Mouse (Mus musculus) lung, embryonic 15.5 days (tissue): ENCODE measurements around the gene Fmo3. TPM values are rescaled to one million over a fixed set of nuclear protein-coding genes. Genes with fewer than 3 reads are reported as not detected.
A peak's percentile ranks its signal among the peaks of the same experiment; 100 is the strongest.

Experiments
- ATAC-seq: fragments of 200-750 bp; cut with Nextera tagmentation; 2 replicates; pipeline ENCODE4 v1.8.0; 2017; ENCODE audit warnings: moderate number of reproducible peaks, borderline replicate concordance; ENCODE audit not compliant: low FRiP score, low TSS enrichment; ENCODE audit errors: extremely low read depth
- H3K27ac ChIP-seq: fragments of 300-500 bp; sonication (generic); 2 replicates; pipeline ENCODE4 v1.5.1; 2015; ENCODE audit warnings: moderate library complexity, mild to moderate bottlenecking, inconsistent platforms
- H3K27me3 ChIP-seq: fragments of 300-500 bp; sonication (generic); 2 replicates; pipeline ENCODE4 v1.6.1; 2015; ENCODE audit warnings: inconsistent platforms
- H3K36me3 ChIP-seq: fragments of 300-500 bp; sonication (generic); 2 replicates; pipeline ENCODE4 v1.6.1; 2015; ENCODE audit warnings: inconsistent platforms
- H3K4me1 ChIP-seq: fragments of 300-500 bp; sonication (generic); 2 replicates; pipeline ENCODE4 v1.6.1; 2015; ENCODE audit warnings: inconsistent platforms
- H3K4me2 ChIP-seq: fragments of 300-500 bp; sonication (generic); 2 replicates; pipeline ENCODE4 v1.6.1; 2015; ENCODE audit warnings: inconsistent platforms, mild to moderate bottlenecking, moderate library complexity
- H3K4me3 ChIP-seq: fragments of 300-500 bp; sonication (generic); 2 replicates; pipeline ENCODE4 v1.5.1; 2015; ENCODE audit warnings: mild to moderate bottlenecking, inconsistent platforms
- H3K9ac ChIP-seq: fragments of 300-500 bp; sonication (generic); 2 replicates; pipeline ENCODE4 v1.6.1; 2015; ENCODE audit warnings: inconsistent platforms
- H3K9me3 ChIP-seq: fragments of 300-500 bp; sonication (generic); 2 replicates; pipeline ENCODE4 v1.6.1; 2016; ENCODE audit warnings: inconsistent platforms
- WGBS: fragments of 180-500 bp; shearing (Covaris S2); methylation state at CpG from one replicate; pipeline ENCODE4 v1.1.7; 2015; 5-methylcytosine and 5-hydroxymethylcytosine counted together
- polyA plus RNA-seq: library from polyadenylated mRNA; unstranded; fragments of >200 nt; fragmentation: Nextera tagmentation; extraction: Ambion mirVana; gene quantifications from 2 replicates; pipeline ENCODE4 v1.2.1, GENCODE M21; 2015

The Fmo3 gene
- polyA plus RNA-seq, 1 experiment from 2014 or later = not detected

- H3K4me1 ChIP-seq = no peaks in the 10 kb centered on the region
- no peak for ATAC-seq
- no peak overlapping the region for H3K9ac ChIP-seq
- H3K4me2 ChIP-seq = no peak overlapping the region
- H3K27ac ChIP-seq = no peak overlapping the region
- H3K9me3 ChIP-seq = no peaks in the 10 kb centered on the region
- WGBS = 75% methylated on average over 4 of the region's 4 CpGs
- H3K36me3 ChIP-seq = no peaks in the 10 kb centered on the region
- no peak overlapping the region for H3K4me3 ChIP-seq
- no peaks in the 10 kb centered on the region for H3K27me3 ChIP-seq
Measured at GRCm38 (mm10) chr1:162946837-162947558, 37.3 kb downstream of the Fmo3 start.

GRCm38 (mm10) chr1:162943700-162944099 lies 40.6 kb downstream of the Fmo3 start:
- H3K9ac ChIP-seq = no peak overlapping the region
- H3K9me3 ChIP-seq = no peaks in the 10 kb centered on the region
- H3K36me3 ChIP-seq = no peaks in the 10 kb centered on the region
- ATAC-seq = no peak
- H3K4me1 ChIP-seq = no peaks in the 10 kb centered on the region
- H3K4me3 ChIP-seq = no peak overlapping the region
- H3K4me2 ChIP-seq = no peak overlapping the region
- 35% methylated on average over 6 of the region's 6 CpGs for WGBS
- H3K27ac ChIP-seq = no peak overlapping the region
- no peaks in the 10 kb centered on the region for H3K27me3 ChIP-seq

GRCm38 (mm10) chr1:162938696-162939351 lies 45.5 kb downstream of the Fmo3 start:
- Histone ChIP-seq H3K27ac (peak overlapping the region; percentile 51; the same call in 1 of the 2 replicates), H3K27me3 (no peaks in the 10 kb centered on the region), H3K9me3 (no peaks in the 10 kb centered on the region), H3K4me3 (no peak overlapping the region), H3K36me3 (no peaks in the 10 kb centered on the region), H3K4me2 (no peak overlapping the region), H3K4me1 (no peaks in the 10 kb centered on the region), H3K9ac (no peak overlapping the region)
- WGBS = 56% methylated on average over 4 of the region's 4 CpGs
- peak; percentile 89 for ATAC-seq

- Histone ChIP-seq H3K36me3 (no peaks in the 10 kb centered on the region), H3K27me3 (no peaks in the 10 kb centered on the region), H3K9ac (no peak overlapping the region), H3K4me2 (no peak overlapping the region), H3K27ac (peak overlapping the region; percentile 43; the same call in 1 of the 2 replicates), H3K4me3 (no peak overlapping the region), H3K4me1 (no peaks in the 10 kb centered on the region), H3K9me3 (no peaks in the 10 kb centered on the region)
- 68% methylated on average over 5 of the region's 5 CpGs for WGBS
- ATAC-seq = no peak
Measured at GRCm38 (mm10) chr1:162937970-162938695, 46.2 kb downstream of the Fmo3 start.

GRCm38 (mm10) chr1:162937415-162937814 lies 46.9 kb downstream of the Fmo3 start, which contains the start of gene Fmo6:
Gene Fmo6 (minus strand): TSS chr1:162937515.
- Histone ChIP-seq H3K27ac (peak within 1 kb of the TSS; percentile 43; the same call in 1 of the 2 replicates), H3K9ac (no peak within 1 kb of the TSS), H3K4me1 (no peaks in the 10 kb centered on the region), H3K27me3 (no peaks in the 10 kb centered on the region), H3K4me2 (no peak within 1 kb of the TSS), H3K9me3 (no peaks in the 10 kb centered on the region), H3K36me3 (no peaks in the 10 kb centered on the region), H3K4me3 (no peak within 1 kb of the TSS)
- 86% methylated on average over 6 of the region's 6 CpGs for WGBS
- ATAC-seq = no peak

- Histone ChIP-seq H3K4me1 (no peaks in the 10 kb centered on the region; the same call in 1 of the 2 replicates), H3K27me3 (no peaks in the 10 kb centered on the region), H3K9ac (no peak overlapping the region), H3K36me3 (no peaks in the 10 kb centered on the region), H3K27ac (no peak overlapping the region), H3K4me3 (no peak overlapping the region), H3K9me3 (no peaks in the 10 kb centered on the region), H3K4me2 (no peak overlapping the region)
- WGBS = 68% methylated on average over 4 of the region's 4 CpGs
- no peak for ATAC-seq
Measured at GRCm38 (mm10) chr1:162934374-162935012, 49.8 kb downstream of the Fmo3 start.

GRCm38 (mm10) chr1:162932386-162932785 lies 51.9 kb downstream of the Fmo3 start:
- Histone ChIP-seq H3K9me3 (no peaks in the 10 kb centered on the region), H3K27ac (no peak overlapping the region; the same call in 1 of the 2 replicates), H3K4me2 (no peak overlapping the region), H3K36me3 (no peaks in the 10 kb centered on the region), H3K27me3 (no peaks in the 10 kb centered on the region), H3K9ac (no peak overlapping the region), H3K4me3 (no peak overlapping the region), H3K4me1 (no peaks in the 10 kb centered on the region; the same call in 1 of the 2 replicates)
- WGBS = 79% methylated on average over 4 of the region's 4 CpGs
- no peak for ATAC-seq

GRCm38 (mm10) chr1:162931880-162932279 lies 52.4 kb downstream of the Fmo3 start:
- Histone ChIP-seq H3K4me3 (no peak overlapping the region), H3K27ac (peak overlapping the region; percentile 43), H3K9me3 (no peaks in the 10 kb centered on the region), H3K9ac (no peak overlapping the region), H3K36me3 (no peaks in the 10 kb centered on the region), H3K4me1 (no peaks in the 10 kb centered on the region; the same call in 1 of the 2 replicates), H3K27me3 (no peaks in the 10 kb centered on the region), H3K4me2 (no peak overlapping the region)
- peak; percentile 52; the same call in 1 of the 2 replicates for ATAC-seq
- 56% methylated on average over 5 of the region's 5 CpGs for WGBS

- H3K4me2 ChIP-seq = no peak overlapping the region
- H3K27me3 ChIP-seq = no peaks in the 10 kb centered on the region
- no peak overlapping the region for H3K9ac ChIP-seq
- 41% methylated on average over 4 of the region's 4 CpGs for WGBS
- no peaks in the 10 kb centered on the region; the same call in 1 of the 2 replicates for H3K4me1 ChIP-seq
- H3K4me3 ChIP-seq = no peak overlapping the region
- ATAC-seq = peak; percentile 80; the same call in 1 of the 2 replicates
- H3K36me3 ChIP-seq = no peaks in the 10 kb centered on the region
- no peaks in the 10 kb centered on the region for H3K9me3 ChIP-seq
- peak overlapping the region; percentile 43 for H3K27ac ChIP-seq
Measured at GRCm38 (mm10) chr1:162931310-162931875, 52.9 kb downstream of the Fmo3 start.

- Histone ChIP-seq H3K4me2 (no peak overlapping the region), H3K27ac (no peak overlapping the region), H3K9me3 (no peaks in the 10 kb centered on the region), H3K9ac (no peak overlapping the region), H3K36me3 (no peaks in the 10 kb centered on the region), H3K4me3 (no peak overlapping the region), H3K4me1 (no peaks in the 10 kb centered on the region; the same call in 1 of the 2 replicates), H3K27me3 (no peaks in the 10 kb centered on the region)
- no peak for ATAC-seq
- WGBS = 57% methylated on average over 2 of the region's 2 CpGs
Measured at GRCm38 (mm10) chr1:162930631-162931030, 53.7 kb downstream of the Fmo3 start.

- 91% methylated on average over 3 of the region's 3 CpGs for WGBS
Measured at GRCm38 (mm10) chr1:162929146-162929545, 55.2 kb downstream of the Fmo3 start.

More at GRCm38 (mm10) chr1:162929146-162929545, 55.2 kb downstream of the Fmo3 start:
- Histone ChIP-seq H3K36me3 (no peaks in the 10 kb centered on the region), H3K27me3 (no peaks in the 10 kb centered on the region), H3K9me3 (no peaks in the 10 kb centered on the region), H3K4me3 (no peak overlapping the region), H3K4me2 (no peak overlapping the region), H3K27ac (no peak overlapping the region), H3K9ac (no peak overlapping the region), H3K4me1 (no peaks in the 10 kb centered on the region; the same call in 1 of the 2 replicates)
- no peak for ATAC-seq
